Mouse (Mus musculus): ENCODE measurements around the gene Actr8. TPM values are rescaled to one million over a fixed set of nuclear protein-coding genes. Genes with fewer than 3 reads are reported as not detected.
A peak's percentile ranks its signal among the peaks of the same experiment; 100 is the strongest.

Actr8 gene
- polyA plus RNA-seq, 1 experiment from 2014 or later: 88.1 TPM

DNA sequence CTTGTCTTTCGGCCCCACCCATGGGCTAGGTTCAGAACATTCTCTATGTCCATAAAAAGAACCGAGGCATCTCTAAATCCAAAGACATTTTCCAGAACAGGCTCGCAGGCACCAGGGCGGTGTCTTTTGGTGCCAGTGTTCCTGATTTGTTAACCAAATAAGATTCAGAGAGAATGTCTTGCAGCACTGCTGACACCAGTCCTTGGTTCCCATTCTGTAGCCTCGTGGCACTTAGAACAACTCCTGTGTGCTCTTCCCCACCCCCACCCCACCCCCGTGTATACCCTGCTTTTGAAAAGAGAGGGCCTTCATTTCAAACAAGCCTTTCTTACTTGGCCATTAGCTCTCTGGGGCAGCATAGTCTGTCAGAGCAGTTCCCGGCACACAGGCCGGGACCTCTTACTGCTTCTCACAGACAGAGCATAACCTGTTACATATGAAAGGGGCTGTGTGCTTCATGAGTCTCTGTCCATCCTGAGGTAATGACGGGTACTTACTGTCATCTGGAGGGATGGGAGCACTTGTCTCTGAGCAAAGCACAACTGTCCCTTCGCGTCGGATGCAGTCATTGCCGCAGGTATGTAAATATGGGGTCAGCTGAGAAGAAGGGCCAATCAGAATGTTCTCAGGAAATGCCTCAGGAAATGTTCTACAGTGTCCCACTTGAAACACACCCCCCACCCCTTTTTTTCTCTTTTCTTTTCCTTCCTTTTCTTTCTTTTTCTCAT lies 20.8 kb downstream of the Actr8 start:
- Histone ChIP-seq H3K36me3 (replicated peaks) (peaks cover 45% of the 10 kb centered on the region), H3K4me3 (replicated peaks) (no peak overlapping the region), H3K4me2 (no peak overlapping the region), H3K9ac (no peak overlapping the region), H3K27me3 (no peaks in the 10 kb centered on the region), H3K27ac (no peak overlapping the region), H3K4me1 (no peaks in the 10 kb centered on the region), H3K9me3 (no peaks in the 10 kb centered on the region)
- ATAC-seq (ENCODE audit: low FRiP score): peak; percentile 30; the same call in 1 of the 2 replicates
- 72% methylated on average over 13 of the region's 13 CpGs for WGBS

DNA sequence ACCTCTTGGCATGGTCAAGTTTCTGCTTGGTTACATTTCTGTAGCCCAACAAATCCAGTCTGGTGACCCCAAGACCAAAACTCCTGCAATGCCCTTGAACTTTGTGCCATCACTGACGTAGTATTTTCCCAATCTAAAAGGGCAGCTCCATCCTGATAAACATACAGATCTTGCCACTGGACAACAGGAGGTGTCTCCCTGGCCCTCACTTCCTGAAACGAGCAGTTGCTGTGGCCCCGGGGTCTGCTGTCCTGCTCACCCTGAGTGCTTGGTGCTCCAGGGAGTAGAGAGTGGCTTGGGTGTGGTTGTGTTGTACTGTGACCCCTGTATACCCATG lies 21.3 kb downstream of the Actr8 start:
- Histone ChIP-seq H3K4me2 (no peak overlapping the region), H3K9ac (no peak overlapping the region), H3K27ac (no peak overlapping the region), H3K4me3 (replicated peaks) (no peak overlapping the region), H3K36me3 (replicated peaks) (peaks cover 39% of the 10 kb centered on the region), H3K4me1 (no peaks in the 10 kb centered on the region), H3K27me3 (no peaks in the 10 kb centered on the region), H3K9me3 (no peaks in the 10 kb centered on the region)
- no peak for ATAC-seq (ENCODE audit: low FRiP score)
- 83% methylated on average over 3 of the region's 3 CpGs for WGBS

DNA sequence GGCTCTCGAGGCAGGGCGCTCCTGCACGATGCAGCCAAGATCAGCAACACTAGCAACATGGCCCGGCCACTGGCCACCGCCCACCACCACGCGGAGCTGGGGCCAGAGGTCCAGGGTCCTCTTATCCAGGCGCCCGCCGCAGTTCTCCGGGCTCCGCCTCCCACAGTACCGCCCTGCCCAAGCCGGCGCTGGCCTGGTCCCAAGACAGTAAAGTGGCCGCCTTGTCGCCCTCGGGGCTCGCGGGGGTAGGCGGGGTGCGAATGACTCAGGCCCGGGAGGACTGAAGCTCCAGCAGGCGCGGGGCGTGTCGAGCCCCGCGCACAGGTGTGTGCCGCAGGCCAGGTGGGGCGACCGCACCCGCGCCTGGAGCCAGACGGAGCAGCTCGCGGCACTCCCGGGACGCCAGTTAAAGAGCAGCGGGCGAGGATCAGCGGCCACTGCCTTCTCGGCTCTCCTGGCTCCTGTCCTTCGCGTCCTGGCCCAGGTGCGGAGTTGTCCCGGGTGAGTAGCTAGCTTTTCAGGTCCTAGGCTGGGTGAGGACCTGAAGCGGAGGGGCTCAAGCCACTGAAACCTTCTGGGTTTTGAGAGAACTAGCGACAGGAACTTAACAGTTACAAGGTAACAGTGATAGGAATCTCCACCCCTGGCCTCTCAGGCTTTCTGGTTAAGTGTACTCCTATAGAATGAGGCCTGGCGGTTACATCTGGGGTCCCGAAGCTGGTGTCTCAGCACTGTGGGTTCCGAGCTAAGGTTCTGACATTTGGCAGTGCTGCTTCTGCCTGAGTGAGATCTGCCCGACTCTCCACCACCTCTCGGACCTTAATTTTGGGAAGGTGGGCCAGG lies 30.8 kb downstream of the Actr8 start, which contains the start of the genes Il17rb and Chdh:
Gene Il17rb (minus strand): TSS at position 164 of the 843 bp plus-strand sequence.
Gene Chdh (plus strand): TSS at position 291 of the 843 bp plus-strand sequence.
- H3K27me3 ChIP-seq: peaks cover 31% of the 10 kb centered on the region
- peak; percentile 33; the same call in 1 of the 2 replicates for ATAC-seq (ENCODE audit: low FRiP score)

DNA sequence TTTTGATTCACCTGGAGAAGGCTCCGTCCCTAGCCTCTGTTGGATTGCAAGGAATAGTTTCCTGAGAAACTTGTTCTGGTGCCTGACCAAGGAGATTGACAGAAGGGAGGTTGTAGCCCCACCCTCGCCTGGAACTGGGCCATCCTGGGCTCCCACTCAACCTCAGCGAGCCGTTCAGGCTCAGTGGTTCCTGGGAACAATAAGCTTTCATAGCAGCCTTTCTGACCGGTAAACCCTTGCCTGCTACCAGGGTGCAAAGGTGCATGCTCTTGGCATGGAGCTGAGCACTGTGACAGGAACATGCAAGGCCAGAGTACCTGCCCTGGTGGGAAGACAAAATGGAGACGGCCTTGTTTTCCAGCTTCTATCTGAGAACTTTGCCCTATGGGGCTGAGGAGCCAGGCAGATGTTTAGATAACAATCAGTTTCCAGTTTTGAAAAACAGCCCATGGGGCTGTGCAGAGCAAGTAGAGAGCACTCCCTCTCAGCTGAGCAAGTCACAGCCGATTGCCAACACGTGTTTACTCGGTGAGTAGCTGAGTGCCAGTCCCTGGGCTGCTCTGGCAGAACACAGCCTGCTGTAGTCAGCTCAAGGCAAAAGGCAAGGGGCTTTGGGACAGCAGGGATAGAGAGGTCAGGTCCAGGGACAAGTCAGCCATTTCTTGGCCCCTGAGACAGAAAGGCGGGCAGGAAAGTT lies 31.9 kb downstream of the Actr8 start:
- ATAC-seq (ENCODE audit: low FRiP score): no peak
- WGBS: 80% methylated on average over 10 of the region's 10 CpGs
- peaks cover 31% of the 10 kb centered on the region for H3K27me3 ChIP-seq

More for the DNA sequence above, 30.8 kb downstream of the Actr8 start, which contains the start of the genes Il17rb and Chdh:
- peak within 1 kb of the TSS; percentile 88 for H3K4me2 ChIP-seq
- peak within 1 kb of the TSS; percentile 47 for H3K9ac ChIP-seq
- H3K4me1 ChIP-seq: peaks cover 7% of the 10 kb centered on the region
- no peaks in the 10 kb centered on the region for H3K36me3 ChIP-seq (replicated peaks)
- WGBS: 10% methylated on average over 54 of the region's 54 CpGs
- no peak within 1 kb of the TSS for H3K27ac ChIP-seq
- H3K9me3 ChIP-seq: no peaks in the 10 kb centered on the region
- H3K4me3 ChIP-seq (replicated peaks): peak within 1 kb of the TSS; percentile 43

DNA sequence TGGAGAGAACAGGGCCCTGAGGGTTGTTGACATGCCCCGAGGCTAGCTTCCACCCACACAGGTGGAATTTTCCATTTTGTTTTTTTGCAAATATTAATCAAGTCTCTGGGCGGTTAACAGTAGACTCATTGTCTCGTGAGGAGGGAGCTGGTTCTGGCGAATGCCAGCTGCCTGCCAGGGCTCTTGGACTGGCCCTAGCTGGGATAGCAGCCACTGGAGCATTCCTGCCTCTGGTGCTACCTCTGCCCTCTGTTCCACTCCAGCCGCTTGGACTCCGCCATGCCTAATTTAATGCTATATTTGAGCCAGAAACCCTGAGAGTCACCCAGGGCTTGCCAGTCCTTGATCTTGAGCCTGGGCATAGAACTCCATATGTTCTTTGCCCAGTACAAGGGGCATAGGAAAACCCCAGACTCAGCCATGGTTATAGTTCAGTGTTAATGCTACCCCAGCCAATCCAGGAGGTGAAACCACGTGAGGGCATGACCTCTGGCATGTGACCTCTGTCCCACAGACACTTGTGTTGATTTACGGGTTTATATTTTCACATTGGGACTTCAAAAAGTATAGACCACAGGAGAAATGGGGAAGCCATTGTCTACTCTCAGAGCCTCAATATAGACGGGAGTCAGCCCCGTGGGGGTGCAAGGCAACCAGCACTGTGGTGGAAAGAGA lies 33.9 kb downstream of the Actr8 start:
- WGBS: 87% methylated on average over 10 of the region's 10 CpGs
- peaks cover 31% of the 10 kb centered on the region for H3K27me3 ChIP-seq
- H3K4me1 ChIP-seq: peaks cover 7% of the 10 kb centered on the region
- no peak for ATAC-seq (ENCODE audit: low FRiP score)
- H3K4me2 ChIP-seq: no peak overlapping the region
- no peak overlapping the region for H3K4me3 ChIP-seq (replicated peaks)
- no peak overlapping the region for H3K9ac ChIP-seq
- H3K27ac ChIP-seq: no peak overlapping the region
- no peaks in the 10 kb centered on the region for H3K36me3 ChIP-seq (replicated peaks)
- H3K9me3 ChIP-seq: no peaks in the 10 kb centered on the region

More for the DNA sequence above, 31.9 kb downstream of the Actr8 start:
- no peak overlapping the region for H3K27ac ChIP-seq
- no peak overlapping the region for H3K4me3 ChIP-seq (replicated peaks)
- no peaks in the 10 kb centered on the region for H3K9me3 ChIP-seq
- no peak overlapping the region for H3K4me2 ChIP-seq
- H3K4me1 ChIP-seq: peaks cover 7% of the 10 kb centered on the region
- H3K36me3 ChIP-seq (replicated peaks): no peaks in the 10 kb centered on the region
- no peak overlapping the region for H3K9ac ChIP-seq

DNA sequence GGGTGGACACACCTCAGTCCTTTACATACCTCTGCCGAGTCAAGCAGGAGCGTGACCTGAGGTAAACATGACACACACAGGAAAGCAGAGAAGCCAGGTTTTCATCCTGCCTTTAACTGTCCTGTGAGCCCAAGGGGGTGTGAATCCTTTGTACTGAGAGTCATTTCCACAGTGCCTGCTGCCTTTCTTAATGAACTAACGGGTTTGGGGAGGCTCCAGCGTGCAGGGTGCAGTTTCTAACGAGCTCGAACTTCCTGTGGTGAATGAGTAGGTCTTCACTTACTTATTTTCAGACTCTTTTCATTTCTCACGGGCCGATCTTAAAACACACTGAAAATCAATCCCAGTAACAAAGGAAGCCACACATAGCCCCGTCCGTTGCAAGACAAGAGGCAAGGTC lies 36.4 kb downstream of the Actr8 start:
- Histone ChIP-seq H3K9ac (no peak overlapping the region), H3K4me2 (no peak overlapping the region), H3K4me1 (no peaks in the 10 kb centered on the region), H3K27me3 (peaks cover 13% of the 10 kb centered on the region), H3K36me3 (replicated peaks) (no peaks in the 10 kb centered on the region), H3K4me3 (replicated peaks) (no peak overlapping the region), H3K27ac (no peak overlapping the region), H3K9me3 (no peaks in the 10 kb centered on the region)
- 32% methylated on average over 10 of the region's 10 CpGs for WGBS
- no peak for ATAC-seq (ENCODE audit: low FRiP score)

DNA sequence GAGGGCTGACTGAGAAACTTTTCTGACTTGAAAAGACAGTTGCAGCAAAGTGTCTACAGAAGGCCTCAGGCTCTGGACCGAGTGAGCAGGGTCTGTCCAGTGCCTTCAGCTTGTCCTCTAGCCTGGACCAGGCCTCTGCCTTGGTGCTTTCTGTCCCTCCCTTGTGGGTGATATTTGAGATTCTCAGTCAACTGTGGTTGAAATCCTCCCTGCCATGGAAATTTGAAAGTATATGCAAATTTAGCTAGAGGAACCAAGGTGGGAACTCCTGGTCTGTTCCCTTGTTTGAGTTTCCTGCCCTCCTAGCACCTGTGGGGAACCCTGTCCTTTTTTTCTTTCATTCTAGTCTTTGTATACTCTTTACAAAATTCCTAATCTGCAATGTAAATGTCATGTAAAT lies 36.9 kb downstream of the Actr8 start:
- peaks cover 8% of the 10 kb centered on the region; the same call in 1 of the 2 replicates for H3K27me3 ChIP-seq
- WGBS: 35% methylated on average over 1 of the region's 1 CpGs
- H3K4me3 ChIP-seq (replicated peaks): no peak overlapping the region
- H3K9ac ChIP-seq: no peak overlapping the region
- H3K36me3 ChIP-seq (replicated peaks): no peaks in the 10 kb centered on the region
- H3K9me3 ChIP-seq: no peaks in the 10 kb centered on the region
- ATAC-seq (ENCODE audit: low FRiP score): no peak
- H3K4me2 ChIP-seq: no peak overlapping the region
- no peak overlapping the region for H3K27ac ChIP-seq
- H3K4me1 ChIP-seq: no peaks in the 10 kb centered on the region

DNA sequence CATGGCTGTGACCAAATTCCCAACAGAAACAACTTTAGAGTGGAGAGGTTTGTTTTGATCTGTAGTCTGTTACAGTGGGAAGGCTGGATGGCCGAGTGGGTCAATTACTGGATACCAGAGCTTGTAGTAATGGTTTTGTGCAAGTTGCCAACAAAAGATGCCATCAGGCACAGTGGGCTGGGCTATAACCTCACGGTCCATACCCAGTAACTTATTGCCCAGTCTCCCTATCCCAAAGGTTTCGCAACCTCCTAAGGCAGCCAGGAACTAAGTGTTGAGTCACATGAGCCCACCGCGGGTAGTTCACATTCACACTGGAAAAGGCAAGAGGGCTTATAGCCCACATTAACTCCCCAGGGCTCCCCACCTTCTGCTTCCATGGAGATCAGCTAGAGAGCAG lies 38.5 kb downstream of the Actr8 start:
- Histone ChIP-seq H3K9ac (no peak overlapping the region), H3K9me3 (no peaks in the 10 kb centered on the region), H3K4me3 (replicated peaks) (no peak overlapping the region), H3K27me3 (no peaks in the 10 kb centered on the region), H3K4me2 (no peak overlapping the region), H3K36me3 (replicated peaks) (no peaks in the 10 kb centered on the region), H3K4me1 (no peaks in the 10 kb centered on the region; the same call in 1 of the 2 replicates), H3K27ac (no peak overlapping the region)
- ATAC-seq (ENCODE audit: low FRiP score): no peak
- 90% methylated on average over 5 of the region's 5 CpGs for WGBS

DNA sequence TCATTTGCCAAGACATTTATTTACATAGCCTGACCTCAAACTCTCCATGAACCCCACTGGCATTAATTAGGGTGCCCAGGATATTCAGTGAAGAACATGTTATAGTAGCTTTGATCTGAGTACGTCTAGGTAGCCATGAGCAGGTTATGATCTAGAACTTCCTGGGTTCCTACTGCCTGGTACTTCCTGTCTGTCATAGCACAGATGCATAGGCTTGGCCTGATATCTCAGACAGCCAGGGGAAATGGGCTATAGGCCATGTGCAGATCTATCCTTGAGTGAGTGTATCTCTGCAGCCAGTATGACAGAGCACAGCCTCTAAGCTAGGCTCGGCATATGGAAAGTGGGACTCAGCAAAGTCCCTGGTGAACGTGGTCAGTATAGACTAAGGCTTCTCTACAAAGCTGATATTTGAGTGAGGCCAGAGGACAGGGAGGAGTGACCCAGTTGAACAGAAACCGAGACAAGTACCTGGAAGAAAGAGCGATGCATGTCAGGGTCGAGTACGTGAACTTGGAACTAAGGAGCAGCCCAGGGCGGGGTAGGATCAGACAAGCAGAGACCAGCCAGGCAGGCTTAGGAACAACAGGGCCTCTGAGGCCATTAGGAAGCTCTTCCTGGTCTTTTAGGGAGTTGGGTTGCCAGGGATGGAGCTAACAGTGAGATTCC lies 39.8 kb downstream of the Actr8 start:
- H3K36me3 ChIP-seq (replicated peaks): no peaks in the 10 kb centered on the region
- no peak overlapping the region for H3K4me3 ChIP-seq (replicated peaks)
- no peak for ATAC-seq (ENCODE audit: low FRiP score)
- no peak overlapping the region for H3K27ac ChIP-seq
- no peak overlapping the region for H3K9ac ChIP-seq
- 91% methylated on average over 8 of the region's 8 CpGs for WGBS
- H3K27me3 ChIP-seq: no peaks in the 10 kb centered on the region
- H3K4me2 ChIP-seq: no peak overlapping the region
- no peaks in the 10 kb centered on the region for H3K9me3 ChIP-seq
- no peaks in the 10 kb centered on the region; the same call in 1 of the 2 replicates for H3K4me1 ChIP-seq

DNA sequence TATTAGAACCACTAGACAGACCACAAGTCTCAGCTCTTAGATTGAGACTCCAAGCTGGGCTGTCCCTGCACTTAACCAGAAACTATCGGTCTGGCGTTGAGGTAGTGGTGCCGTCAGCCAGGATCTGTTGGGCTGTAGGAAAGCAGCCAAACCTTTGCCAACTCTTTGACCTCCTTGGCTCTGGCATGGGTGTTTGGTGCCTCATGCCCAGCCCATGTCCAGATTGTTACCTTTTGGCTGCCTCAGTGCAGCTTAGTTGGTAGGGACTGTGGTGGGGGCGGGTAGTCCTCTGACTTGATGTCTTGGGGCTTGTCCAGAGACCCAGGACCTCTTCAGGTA lies 40.3 kb downstream of the Actr8 start:
- 92% methylated on average over 4 of the region's 4 CpGs for WGBS
- no peaks in the 10 kb centered on the region for H3K36me3 ChIP-seq (replicated peaks)
- H3K9ac ChIP-seq: no peak overlapping the region
- H3K4me2 ChIP-seq: no peak overlapping the region
- H3K9me3 ChIP-seq: no peaks in the 10 kb centered on the region
- H3K27me3 ChIP-seq: no peaks in the 10 kb centered on the region
- no peak overlapping the region for H3K27ac ChIP-seq
- no peak overlapping the region for H3K4me3 ChIP-seq (replicated peaks)
- H3K4me1 ChIP-seq: no peaks in the 10 kb centered on the region; the same call in 1 of the 2 replicates
- ATAC-seq (ENCODE audit: low FRiP score): no peak

DNA sequence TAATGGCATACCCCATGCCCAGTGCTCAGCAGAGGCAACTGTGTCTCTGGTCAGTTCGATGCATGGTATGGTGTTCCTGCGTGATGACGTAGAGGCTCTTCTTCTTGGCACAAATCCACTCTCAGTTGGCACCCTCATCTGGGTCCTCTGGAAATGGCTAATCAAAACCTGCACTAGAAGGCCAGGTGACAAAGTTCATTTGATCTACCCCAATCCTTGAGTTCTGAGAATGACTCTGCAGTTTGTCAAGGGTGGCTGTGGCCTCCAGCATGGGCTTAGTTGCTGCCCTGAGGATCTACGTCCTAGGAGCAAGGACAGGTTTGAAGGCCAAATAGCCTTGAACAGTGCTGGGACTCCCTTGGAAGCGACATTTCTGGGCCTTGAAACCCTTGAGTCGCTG lies 40.7 kb downstream of the Actr8 start:
- Histone ChIP-seq H3K4me1 (no peaks in the 10 kb centered on the region; the same call in 1 of the 2 replicates), H3K4me2 (no peak overlapping the region), H3K27ac (no peak overlapping the region), H3K9ac (no peak overlapping the region), H3K9me3 (no peaks in the 10 kb centered on the region), H3K36me3 (replicated peaks) (no peaks in the 10 kb centered on the region), H3K27me3 (no peaks in the 10 kb centered on the region), H3K4me3 (replicated peaks) (no peak overlapping the region)
- WGBS: 92% methylated on average over 6 of the region's 6 CpGs
- ATAC-seq (ENCODE audit: low FRiP score): no peak

All from forebrain, embryonic 12.5 days (tissue).